Mouse (Mus musculus) hindlimb bud, embryonic 11.5 days (tissue): ENCODE results near the gene Tceal3.
"Not testable (repeated sequence)": the region's sequence is repeated elsewhere in the genome, so short reads cannot be mapped to it uniquely, and the experiment has no call there.

Source experiments
- DNase-seq: peaks from one replicate; pipeline ENCODE4 v3.0.0-alpha.2; 2012; ENCODE audit warnings: low read depth, low spot score; ENCODE audit errors: extremely low spot score

The Tceal3 gene

DNA sequence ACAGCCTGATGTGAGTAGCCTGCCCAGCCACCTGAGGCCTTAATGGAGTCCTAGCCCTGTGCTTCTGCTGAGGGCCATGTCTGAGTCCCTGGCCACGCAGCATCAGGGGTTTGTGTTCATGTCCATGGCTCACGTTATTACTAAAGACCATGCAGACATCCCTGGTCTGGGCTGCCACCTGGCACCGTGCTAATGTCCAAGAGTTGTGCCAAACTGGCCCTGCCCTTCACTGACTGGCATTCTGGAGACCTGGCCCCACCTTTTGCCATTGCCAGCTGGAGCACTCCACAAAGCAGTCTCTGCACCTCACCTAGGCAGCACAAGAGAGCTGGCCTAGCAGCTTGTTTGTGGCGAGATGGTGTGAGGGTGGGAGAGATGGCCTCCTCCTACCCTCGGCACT, 102.6 kb downstream of the Tceal3 start:
- no peak for DNase-seq

DNA sequence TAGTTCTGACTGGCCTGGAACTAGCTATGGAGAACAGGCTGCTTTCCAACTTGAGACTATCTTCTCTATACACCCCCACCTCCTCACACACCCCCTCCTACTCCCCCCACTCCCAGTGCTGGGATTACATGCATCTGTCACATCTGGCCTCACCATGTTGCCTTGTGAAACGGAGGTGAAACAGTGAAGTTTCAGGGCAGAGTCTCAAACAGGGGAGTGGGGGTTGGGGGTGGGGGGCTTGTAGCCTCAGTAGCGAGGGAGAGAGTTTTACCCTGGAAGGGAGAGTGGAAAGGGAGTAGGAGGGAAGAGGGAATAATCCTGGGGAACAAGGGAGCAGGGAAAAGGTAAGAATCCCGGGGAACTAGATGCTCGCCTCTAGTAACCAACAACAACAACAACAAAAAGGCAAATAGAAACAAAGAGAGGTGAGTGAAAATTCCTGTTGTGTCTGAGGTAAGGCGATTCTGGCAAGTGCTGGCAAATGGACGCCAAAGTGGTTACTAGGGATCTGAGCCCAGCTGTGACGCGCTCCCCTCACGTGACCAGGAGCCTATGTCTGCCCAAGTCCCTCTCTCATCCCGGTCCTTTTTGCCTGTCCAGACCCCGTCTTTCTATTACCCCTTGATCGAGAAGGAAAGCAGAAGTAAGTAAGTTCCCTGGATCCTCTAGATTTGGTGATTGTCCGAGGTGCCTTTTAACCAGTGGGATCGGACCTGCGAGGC, 117.0 kb downstream of the Tceal3 start, which contains the start of gene Tceal1:
Tceal1 (plus strand) TSS at position 537 of the 722 bp plus-strand sequence.
- DNase-seq: no peak

DNA sequence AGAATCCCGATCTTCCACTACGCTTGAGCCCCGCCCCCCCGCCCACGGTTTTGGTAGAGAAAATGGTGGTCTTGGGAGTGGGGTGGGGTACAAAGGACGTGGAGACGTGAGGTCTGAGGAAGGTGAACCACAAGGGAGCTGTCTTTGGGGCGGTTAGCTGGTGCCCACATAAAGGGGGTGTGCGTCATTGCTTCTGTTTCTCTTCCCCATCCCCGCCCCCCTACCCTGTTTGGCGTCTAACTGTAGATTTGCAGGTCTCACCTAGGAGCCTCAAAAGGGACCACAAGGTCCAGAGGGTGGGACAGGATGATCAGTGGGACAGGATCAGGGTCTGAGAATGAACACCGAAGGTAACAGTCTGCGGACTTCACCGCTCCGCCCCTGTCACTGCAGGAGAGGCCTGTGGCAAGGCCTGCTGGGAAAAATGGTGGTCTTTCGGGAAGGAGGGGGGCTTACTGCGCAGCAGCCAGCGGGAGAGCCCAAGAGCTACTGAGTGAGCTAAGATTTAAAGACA, 117.6 kb downstream of the Tceal3 start:
- DNase-seq: no peak

DNA sequence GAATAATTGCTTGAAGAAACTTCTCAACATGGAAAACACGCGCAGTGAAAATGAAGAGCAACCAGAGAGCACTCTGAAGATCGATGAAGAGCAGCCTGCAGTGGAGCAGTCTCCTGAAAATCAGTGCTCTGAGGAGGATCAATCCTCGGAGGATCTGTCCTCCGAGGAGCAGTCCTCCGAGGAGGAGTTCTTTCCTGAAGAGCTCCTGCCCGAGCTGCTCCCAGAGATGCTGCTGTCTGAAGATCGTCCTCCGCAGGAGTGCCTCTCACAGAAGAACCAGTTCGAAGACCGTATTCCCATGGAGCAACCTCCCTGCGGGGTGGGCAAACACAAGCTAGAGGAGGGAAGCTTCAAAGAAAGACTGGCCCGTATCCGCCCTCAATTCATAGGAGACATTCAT, 118.1 kb downstream of the Tceal3 start:
- DNase-seq: no peak

DNA sequence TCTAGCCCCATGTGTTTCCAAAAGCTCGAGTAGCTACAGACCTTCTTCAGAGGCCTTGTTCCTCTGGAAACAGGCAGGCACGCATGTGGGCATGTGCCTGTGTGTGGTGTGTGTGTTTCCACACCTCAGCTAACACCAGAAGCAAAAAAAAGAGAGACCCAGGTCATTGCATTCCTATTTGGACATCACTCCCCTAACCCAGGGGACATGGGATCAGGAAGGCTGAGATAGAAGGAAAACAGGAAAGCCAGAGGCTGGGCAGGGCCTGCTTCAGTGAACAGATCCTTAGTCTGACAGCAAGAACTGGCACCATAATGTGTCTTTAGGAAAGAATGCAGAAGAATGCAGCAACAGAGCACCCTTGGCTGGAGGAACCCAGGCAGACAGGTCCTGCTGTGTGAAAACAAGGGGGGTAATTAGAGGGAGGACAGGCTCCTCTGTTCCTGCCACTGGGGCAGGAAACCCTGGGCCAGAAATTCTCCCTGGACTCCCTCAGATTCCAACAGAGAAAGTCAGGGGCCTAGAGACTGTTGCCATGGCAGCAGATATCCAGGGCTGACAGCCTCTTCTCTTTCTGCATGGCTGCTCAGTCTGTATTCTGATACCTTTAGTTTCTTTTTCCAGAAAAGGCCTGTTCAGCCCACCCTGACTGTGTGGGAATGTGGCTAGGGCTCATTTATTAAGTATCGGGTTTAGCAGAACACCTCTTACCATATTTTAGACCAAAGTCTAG, 124.3 kb downstream of the Tceal3 start:
- DNase-seq: not testable (repeated sequence)
